Mouse (Mus musculus) forebrain, embryonic 13.5 days (tissue): ENCODE results near the gene Gopc. TPM values are rescaled to one million over a fixed set of nuclear protein-coding genes. Genes with fewer than 3 reads are reported as not detected.

ENCODE experiments used
- ATAC-seq: fragments of 200-750 bp; cut with Nextera tagmentation; 2 replicates; pipeline ENCODE4 v1.8.0; 2017
- H3K27ac ChIP-seq: fragments of 300-500 bp; sonication (generic); 2 replicates; pipeline ENCODE4 v1.5.1; 2015; ENCODE audit warnings: inconsistent platforms, mild to moderate bottlenecking, moderate library complexity
- H3K27me3 ChIP-seq: fragments of 300-500 bp; sonication (generic); 2 replicates; pipeline ENCODE4 v1.6.1; 2015; ENCODE audit warnings: mild to moderate bottlenecking, inconsistent platforms
- H3K36me3 ChIP-seq: fragments of 300-500 bp; sonication (generic); 2 replicates; pipeline ENCODE4 v1.6.1; 2015; ENCODE audit warnings: mild to moderate bottlenecking, inconsistent platforms; ENCODE audit not compliant: poor library complexity, severe bottlenecking
- H3K4me1 ChIP-seq: fragments of 300-500 bp; sonication (generic); 2 replicates; pipeline ENCODE4 v1.6.1; 2015; ENCODE audit warnings: inconsistent platforms
- H3K4me2 ChIP-seq: fragments of 300-500 bp; sonication (generic); 2 replicates; pipeline ENCODE4 v1.6.1; 2015; ENCODE audit warnings: inconsistent platforms, mild to moderate bottlenecking, moderate library complexity
- H3K4me3 ChIP-seq: fragments of 300-500 bp; sonication (generic); 2 replicates; pipeline ENCODE4 v1.5.1; 2015; ENCODE audit warnings: mild to moderate bottlenecking, inconsistent platforms
- H3K9ac ChIP-seq: fragments of 300-500 bp; sonication (generic); 2 replicates; pipeline ENCODE4 v1.6.1; 2015; ENCODE audit warnings: mild to moderate bottlenecking, inconsistent platforms
- H3K9me3 ChIP-seq: fragments of 300-500 bp; sonication (generic); replicated peaks from 2 replicates; pipeline ENCODE4 v1.6.1; 2016; ENCODE audit warnings: inconsistent platforms
- WGBS: fragments of 180-500 bp; shearing (Covaris S2); methylation state at CpG from one replicate; pipeline ENCODE4 v1.1.7; 2015; 5-methylcytosine and 5-hydroxymethylcytosine counted together
- polyA plus RNA-seq: library from polyadenylated mRNA; unstranded; fragments of >200 nt; fragmentation: Nextera tagmentation; extraction: Ambion mirVana; gene quantifications from 2 replicates; pipeline ENCODE4 v1.2.1, GENCODE M21; 2015

Gene Gopc
- polyA plus RNA-seq, 1 experiment from 2014 or later: 18.4 TPM

- Histone ChIP-seq H3K4me2 (no peak overlapping the region), H3K36me3 (no peaks in the 10 kb centered on the region), H3K4me3 (no peak overlapping the region), H3K9ac (no peak overlapping the region), H3K9me3 (no peaks in the 10 kb centered on the region), H3K27me3 (no peaks in the 10 kb centered on the region), H3K27ac (no peak overlapping the region), H3K4me1 (peaks cover 10% of the 10 kb centered on the region)
- ATAC-seq: peak; percentile 60
- 46% methylated on average over 5 of the region's 5 CpGs for WGBS
Measured at GRCm38 (mm10) chr10:52287852-52288533, 93.9 kb downstream of the Gopc start.

Other genes starting within 250 kb of the Gopc start
- gene Ros1, start 186.9 kb downstream of the Gopc start, polyA plus RNA-seq: not detected in 2 replicates
- gene Dcbld1, start 148.5 kb downstream of the Gopc start, polyA plus RNA-seq: 21.8 and 22.7 TPM in 2 replicates
- gene Gm26741, start 23.4 kb downstream of the Gopc start, polyA plus RNA-seq: not detected in 2 replicates
- gene Nepn, start 6.8 kb upstream of the Gopc start, polyA plus RNA-seq: not detected in 2 replicates
- gene Nus1, start 35.4 kb upstream of the Gopc start, polyA plus RNA-seq: 13.7 and 14.4 TPM in 2 replicates